Mouse (Mus musculus) frontal cortex, postnatal 36 days (tissue): ENCODE data around the gene Clpx.

Source experiments
- DNase-seq, 2 experiments: peaks; one replicate each; pipeline ENCODE4 v3.0.0; 2022; ENCODE audit warnings: low spot score in 2 of 2

Clpx gene

GRCm38 (mm10) chr9:65292421-65292820 lies 1.6 kb upstream of the Clpx start:
- DNase-seq, result no peak

- DNase-seq, result no peak
Observed at GRCm38 (mm10) chr9:65293119-65293518, 941 bp upstream of the Clpx start.

- DNase-seq, result no peak
Observed at GRCm38 (mm10) chr9:65293580-65293972, 484 bp upstream of the Clpx start.

GRCm38 (mm10) chr9:65294716-65295378 lies 787 bp downstream of the Clpx start:
- DNase-seq, result no peak

GRCm38 (mm10) chr9:65297056-65297455 lies 3.0 kb downstream of the Clpx start:
- DNase-seq, result no peak

GRCm38 (mm10) chr9:65298761-65299160 lies 4.7 kb downstream of the Clpx start:
- DNase-seq, result no peak

GRCm38 (mm10) chr9:65299650-65300049 lies 5.6 kb downstream of the Clpx start:
- no peak for DNase-seq

- no peak for DNase-seq
Observed at GRCm38 (mm10) chr9:65302327-65302983, 8.4 kb downstream of the Clpx start.

GRCm38 (mm10) chr9:65303586-65303985 lies 9.5 kb downstream of the Clpx start:
- DNase-seq, result no peak

GRCm38 (mm10) chr9:65304300-65304699 lies 10.2 kb downstream of the Clpx start:
- DNase-seq, result no peak

GRCm38 (mm10) chr9:65306672-65307071 lies 12.6 kb downstream of the Clpx start:
- no peak for DNase-seq

- no peak for DNase-seq
Observed at GRCm38 (mm10) chr9:65308011-65308410, 14.0 kb downstream of the Clpx start.

- DNase-seq, result no peak
Observed at GRCm38 (mm10) chr9:65312669-65313357, 18.8 kb downstream of the Clpx start.

- no peak for DNase-seq
Observed at GRCm38 (mm10) chr9:65313846-65314245, 19.8 kb downstream of the Clpx start.

- DNase-seq, result no peak
Observed at GRCm38 (mm10) chr9:65322255-65322900, 28.3 kb downstream of the Clpx start.

- DNase-seq, result no peak
Observed at GRCm38 (mm10) chr9:65325971-65326370, 31.9 kb downstream of the Clpx start.

- no peak for DNase-seq
Observed at GRCm38 (mm10) chr9:65327371-65327770, 33.3 kb downstream of the Clpx start.

GRCm38 (mm10) chr9:65333958-65334357 lies 39.9 kb downstream of the Clpx start:
- no peak for DNase-seq

GRCm38 (mm10) chr9:65339146-65339545 lies 45.1 kb downstream of the Clpx start:
- no peak for DNase-seq

- DNase-seq, result no peak
Observed at GRCm38 (mm10) chr9:65340414-65340813, 46.4 kb downstream of the Clpx start.

- DNase-seq, result peak; percentile 9 to 45
Observed at GRCm38 (mm10) chr9:65345439-65345838, 51.4 kb downstream of the Clpx start.

GRCm38 (mm10) chr9:65345854-65346475 lies 51.9 kb downstream of the Clpx start, which contains the start of gene Pdcd7:
Gene Pdcd7 (plus strand): TSS chr9:65346104.
- DNase-seq, result peak; percentile 98
